Mouse (Mus musculus): ENCODE data around the gene Rapgef4. TPM values are rescaled to one million over a fixed set of nuclear protein-coding genes. Genes with fewer than 3 reads are reported as not detected.

The Rapgef4 gene
- polyA plus RNA-seq, 1 experiment = 1.5 TPM

GRCm38 (mm10) chr2:72285888-72286661, 305.0 kb downstream of the Rapgef4 start:
- H3K4me3 ChIP-seq (ENCODE audit: insufficient read depth, low read depth, low read length) = peak overlapping the region; percentile 97
- H3K27ac ChIP-seq (replicated peaks; ENCODE audit: low read depth, low read length) = peak overlapping the region; percentile 76
- H3K4me1 ChIP-seq (ENCODE audit: control insufficient read depth, insufficient read depth, insufficient read length, low read length) = peaks cover 2% of the 10 kb centered on the region; the same call in 1 of the 2 replicates

DNA sequence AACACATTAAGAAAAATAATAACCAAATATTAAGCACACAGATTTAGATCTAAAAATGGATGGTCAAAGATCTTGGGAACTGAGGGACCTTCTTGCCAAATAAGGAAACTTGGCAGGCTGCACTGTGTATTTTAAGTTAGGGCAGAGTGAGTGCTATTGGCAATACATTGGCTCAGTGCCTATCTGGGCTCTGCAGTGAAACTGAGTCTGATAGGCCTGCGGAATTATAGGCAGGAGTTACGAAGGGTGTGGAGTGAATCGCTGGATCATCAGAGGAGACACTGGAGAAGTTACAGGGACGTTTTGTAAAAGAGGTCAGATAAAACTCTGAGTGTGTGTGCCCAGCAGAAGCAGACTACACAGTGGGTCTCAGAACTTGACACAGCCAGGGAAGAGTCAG, 306.1 kb downstream of the Rapgef4 start:
- H3K27ac ChIP-seq (replicated peaks; ENCODE audit: low read depth, low read length) = peak overlapping the region; percentile 32
- peaks cover 2% of the 10 kb centered on the region; the same call in 1 of the 2 replicates for H3K4me1 ChIP-seq (ENCODE audit: control insufficient read depth, insufficient read depth, insufficient read length, low read length)
- peak overlapping the region; percentile 35; the same call in 1 of the 2 replicates for H3K4me3 ChIP-seq (ENCODE audit: insufficient read depth, low read depth, low read length)

DNA sequence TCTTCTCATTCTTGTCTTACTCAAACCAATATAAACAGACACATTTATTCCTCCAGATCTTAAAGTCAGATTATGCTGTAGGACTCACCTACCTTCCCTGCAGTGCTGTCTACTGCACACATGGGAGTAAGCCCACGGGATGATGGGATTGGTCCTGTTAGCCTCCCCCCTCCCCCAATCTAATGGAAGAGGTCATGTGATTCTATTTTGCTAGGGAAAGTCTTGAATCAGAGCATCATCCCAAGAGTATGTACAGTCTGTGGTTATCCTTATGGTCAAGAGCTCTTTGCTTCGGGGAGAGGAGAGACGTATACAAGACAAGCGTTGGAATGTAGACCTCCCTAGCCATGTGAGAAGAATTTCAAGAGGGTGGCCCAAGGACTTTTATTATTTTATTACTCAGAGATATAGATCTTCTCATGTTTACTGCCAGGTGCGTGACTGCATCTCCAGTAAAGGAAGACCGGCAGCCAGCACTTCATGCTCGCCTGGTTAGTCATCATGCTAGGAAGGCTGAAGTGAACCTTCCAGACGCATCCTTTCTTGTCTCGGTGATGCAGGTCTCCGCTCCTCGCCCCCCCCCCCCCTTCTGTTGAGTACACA, 308.0 kb downstream of the Rapgef4 start:
- Histone ChIP-seq H3K4me1 (ENCODE audit: control insufficient read depth, insufficient read depth, insufficient read length, low read length) (peaks cover 2% of the 10 kb centered on the region; the same call in 1 of the 2 replicates), H3K4me3 (ENCODE audit: insufficient read depth, low read depth, low read length) (no peak overlapping the region), H3K27ac (replicated peaks; ENCODE audit: low read depth, low read length) (no peak overlapping the region)

GRCm38 (mm10) chr2:72291103-72291502, 310.1 kb downstream of the Rapgef4 start:
- H3K27ac ChIP-seq (replicated peaks; ENCODE audit: low read depth, low read length) = no peak overlapping the region
- H3K4me1 ChIP-seq (ENCODE audit: control insufficient read depth, insufficient read depth, insufficient read length, low read length) = peaks cover 2% of the 10 kb centered on the region; the same call in 1 of the 2 replicates
- no peak overlapping the region for H3K4me3 ChIP-seq (ENCODE audit: insufficient read depth, low read depth, low read length)

GRCm38 (mm10) chr2:72292573-72292972, 311.5 kb downstream of the Rapgef4 start:
- H3K4me1 ChIP-seq (ENCODE audit: control insufficient read depth, insufficient read depth, insufficient read length, low read length) = peaks cover 2% of the 10 kb centered on the region; the same call in 1 of the 2 replicates
- H3K27ac ChIP-seq (replicated peaks; ENCODE audit: low read depth, low read length) = no peak overlapping the region
- H3K4me3 ChIP-seq (ENCODE audit: insufficient read depth, low read depth, low read length) = no peak overlapping the region

DNA sequence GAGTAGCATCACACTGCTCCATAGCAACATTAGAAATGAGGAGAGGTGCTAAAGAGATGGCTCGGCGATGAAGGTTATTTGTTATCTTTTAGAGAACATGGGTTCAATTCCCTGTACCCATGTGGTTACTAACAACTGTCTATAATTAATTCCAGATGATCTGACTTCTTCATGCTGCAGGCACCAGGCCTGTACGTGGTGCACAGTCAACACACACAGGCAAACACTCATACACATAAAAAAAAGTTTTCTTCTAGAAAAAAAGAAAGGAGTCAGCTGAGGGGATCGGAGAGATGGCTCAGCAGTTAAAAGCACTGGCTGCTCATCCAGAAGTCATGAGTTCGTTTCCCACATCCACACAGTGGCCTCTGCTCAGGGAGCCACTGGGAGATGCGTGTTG, 314.0 kb downstream of the Rapgef4 start:
- H3K27ac ChIP-seq (replicated peaks; ENCODE audit: low read depth, low read length) = no peak overlapping the region
- H3K4me1 ChIP-seq (ENCODE audit: control insufficient read depth, insufficient read depth, insufficient read length, low read length) = no peaks in the 10 kb centered on the region
- H3K4me3 ChIP-seq (ENCODE audit: insufficient read depth, low read depth, low read length) = no peak overlapping the region

- Histone ChIP-seq H3K4me1 (ENCODE audit: control insufficient read depth, insufficient read depth, insufficient read length, low read length) (no peaks in the 10 kb centered on the region), H3K27ac (replicated peaks; ENCODE audit: low read depth, low read length) (no peak overlapping the region), H3K4me3 (ENCODE audit: insufficient read depth, low read depth, low read length) (peak overlapping the region; percentile 59; the same call in 1 of the 2 replicates)
These were observed 316.1 kb downstream of the Rapgef4 start for GRCm38 (mm10) chr2:72296984-72297715.

DNA sequence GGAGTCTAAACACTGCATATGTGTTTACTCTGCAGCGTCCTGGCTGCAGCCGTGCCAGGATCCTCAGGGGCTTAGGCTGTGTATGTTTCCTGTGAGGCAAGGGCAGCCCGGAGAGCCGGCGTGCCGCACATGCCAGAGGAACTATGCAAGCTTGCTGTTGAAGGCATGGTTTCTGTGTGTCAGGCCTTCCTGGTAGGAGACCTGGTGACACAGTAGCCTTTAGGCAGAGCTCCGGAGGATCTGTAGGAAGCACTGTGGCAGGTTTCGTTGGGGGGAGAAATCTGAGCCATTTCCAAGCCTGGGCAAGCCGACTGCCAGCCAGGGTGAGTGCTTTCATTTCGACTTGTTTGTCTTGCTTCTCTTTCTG, 316.7 kb downstream of the Rapgef4 start:
- Histone ChIP-seq H3K4me3 (ENCODE audit: insufficient read depth, low read depth, low read length) (peak overlapping the region; percentile 59), H3K27ac (replicated peaks; ENCODE audit: low read depth, low read length) (peak overlapping the region; percentile 88), H3K4me1 (ENCODE audit: control insufficient read depth, insufficient read depth, insufficient read length, low read length) (no peaks in the 10 kb centered on the region)

- H3K4me3 ChIP-seq (ENCODE audit: insufficient read depth, low read depth, low read length) = peak overlapping the region; percentile 59
- H3K4me1 ChIP-seq (ENCODE audit: control insufficient read depth, insufficient read depth, insufficient read length, low read length) = no peaks in the 10 kb centered on the region
- H3K27ac ChIP-seq (replicated peaks; ENCODE audit: low read depth, low read length) = peak overlapping the region; percentile 88
These were observed 317.4 kb downstream of the Rapgef4 start for GRCm38 (mm10) chr2:72298406-72298805.

DNA sequence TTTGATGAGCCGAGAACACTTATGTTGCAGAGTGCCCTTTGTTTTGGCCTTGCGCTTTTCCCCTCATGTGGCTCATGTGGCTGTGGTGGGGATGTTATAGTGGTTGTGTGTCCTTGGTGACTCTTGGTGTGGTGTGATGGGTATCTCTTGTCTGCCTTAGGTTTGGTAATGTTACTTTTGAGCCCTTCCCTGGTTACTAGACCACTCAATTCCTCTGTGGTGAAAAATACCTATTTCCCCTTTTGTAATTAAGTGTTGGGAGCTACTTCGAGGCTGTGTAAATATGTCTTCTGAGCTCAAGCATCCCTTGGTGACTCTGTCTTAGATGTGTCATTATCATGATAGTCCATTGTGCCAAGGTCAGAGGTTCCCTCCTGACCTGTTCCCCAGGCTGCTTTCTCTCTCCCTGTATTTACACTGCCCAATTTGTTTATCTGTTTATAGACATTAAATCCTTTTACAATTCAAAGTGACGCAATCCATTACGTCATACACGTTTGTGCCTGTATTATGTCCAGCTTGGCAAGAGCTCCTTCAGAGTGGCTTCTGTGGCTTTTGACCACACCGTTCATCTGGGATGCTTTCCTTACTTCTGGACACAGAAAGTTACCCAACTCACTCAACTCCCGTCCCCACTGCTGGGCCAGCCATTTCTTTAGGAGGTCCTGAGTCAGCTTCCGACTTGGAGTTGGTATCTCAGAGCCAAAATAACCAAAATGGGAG, 320.3 kb downstream of the Rapgef4 start:
- no peak overlapping the region; the same call in 1 of the 2 replicates for H3K27ac ChIP-seq (replicated peaks; ENCODE audit: low read depth, low read length)
- H3K4me1 ChIP-seq (ENCODE audit: control insufficient read depth, insufficient read depth, insufficient read length, low read length) = no peaks in the 10 kb centered on the region
- H3K4me3 ChIP-seq (ENCODE audit: insufficient read depth, low read depth, low read length) = no peak overlapping the region

DNA sequence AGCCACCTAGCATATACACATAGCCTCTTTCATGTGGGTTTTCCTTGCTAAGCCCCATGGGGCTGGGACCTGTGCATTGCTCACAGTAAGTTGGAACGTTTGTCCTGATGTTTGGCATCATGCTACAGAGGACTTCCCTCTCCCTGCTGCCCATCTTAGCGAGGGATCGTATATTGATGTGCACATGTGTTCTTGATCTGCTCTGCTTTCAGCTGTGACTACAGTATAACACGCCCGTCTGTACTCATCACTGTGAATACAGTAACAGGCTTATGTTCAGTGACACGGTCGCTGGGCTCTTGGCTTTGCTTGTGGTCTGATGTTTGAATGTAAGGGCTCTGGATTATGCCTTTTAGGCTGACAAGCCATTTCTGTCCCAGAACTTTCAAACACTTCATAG, 324.7 kb downstream of the Rapgef4 start:
- no peak overlapping the region for H3K27ac ChIP-seq (replicated peaks; ENCODE audit: low read depth, low read length)
- no peak overlapping the region for H3K4me3 ChIP-seq (ENCODE audit: insufficient read depth, low read depth, low read length)
- peaks cover 4% of the 10 kb centered on the region for H3K4me1 ChIP-seq (ENCODE audit: control insufficient read depth, insufficient read depth, insufficient read length, low read length)

Other genes starting within 250 kb of the Rapgef4 start
- 14.9 and 28.2 TPM in 2 replicates for gene Itga6, start 235.6 kb upstream of the Rapgef4 start, polyA plus RNA-seq (2012; ENCODE audit: insufficient read depth, insufficient read length, missing spikeins)
- gene Pdk1, start 108.0 kb upstream of the Rapgef4 start, polyA plus RNA-seq (2012; ENCODE audit: insufficient read depth, insufficient read length, missing spikeins) = 76.5 and 93.5 TPM in 2 replicates

All from brown adipose tissue, adult 24 weeks (tissue).